Mouse (Mus musculus): ENCODE measurements at regions not wholly inside any gene's neighbourhood (a gene's known extent, or its start where the extent isn't known, plus 50 kb on each side); places are given as distances from the start of the nearest gene placed in this dataset.
"Not testable (repeated sequence)": the region's sequence is repeated elsewhere in the genome, so short reads cannot be mapped to it uniquely, and the experiment has no call there.

GRCm38 (mm10) chr16:84623346-84624085 lies 108.6 kb downstream of the A730009L09Rik start:
- no peaks in the 10 kb centered on the region for H3K4me1 ChIP-seq (replicated peaks; ENCODE audit: control insufficient read depth, insufficient read depth)
- H3K27ac ChIP-seq (replicated peaks), result no peak overlapping the region
- no peak overlapping the region for H3K4me3 ChIP-seq (ENCODE audit: low read depth, low read length)
- no peak overlapping the region for H3K4me2 ChIP-seq (replicated peaks; ENCODE audit: low read depth)
- DNase-seq (ENCODE audit: low spot score) (no peak), ATAC-seq (ENCODE audit: low FRiP score, low TSS enrichment) (no peak)
- WGBS, result 59% methylated on average over 4 of the region's 4 CpGs
- H3K9me3 ChIP-seq (ENCODE audit: control insufficient read depth, low read length), result no peaks in the 10 kb centered on the region
- H3K27me3 ChIP-seq (ENCODE audit: control insufficient read depth, insufficient read depth, low read length), result no peaks in the 10 kb centered on the region
- no peaks in the 10 kb centered on the region for H3K36me3 ChIP-seq (ENCODE audit: control insufficient read depth, insufficient read depth, low read length)
- TF ChIP-seq EP300 (optimal IDR thresholded peaks at IDR 0.05) (no peak), CTCF (IDR thresholded peaks at IDR 0.05; ENCODE audit: low read depth) (no peak)
- no peak overlapping the region for H3K9ac ChIP-seq (ENCODE audit: low read length)

- no peaks in the 10 kb centered on the region for H3K9me3 ChIP-seq (ENCODE audit: control insufficient read depth, low read length)
- H3K27me3 ChIP-seq (ENCODE audit: control insufficient read depth, insufficient read depth, low read length), result no peaks in the 10 kb centered on the region
- ATAC-seq (ENCODE audit: low FRiP score, low TSS enrichment) (no peak), DNase-seq (ENCODE audit: low spot score) (no peak)
- H3K27ac ChIP-seq (replicated peaks), result no peak overlapping the region
- no peak overlapping the region for H3K4me3 ChIP-seq (ENCODE audit: low read depth, low read length)
- TF ChIP-seq EP300 (optimal IDR thresholded peaks at IDR 0.05) (no peak), CTCF (IDR thresholded peaks at IDR 0.05; ENCODE audit: low read depth) (no peak)
- H3K4me1 ChIP-seq (replicated peaks; ENCODE audit: control insufficient read depth, insufficient read depth), result no peaks in the 10 kb centered on the region
- 64% methylated on average over 5 of the region's 5 CpGs for WGBS
- no peaks in the 10 kb centered on the region for H3K36me3 ChIP-seq (ENCODE audit: control insufficient read depth, insufficient read depth, low read length)
- no peak overlapping the region for H3K9ac ChIP-seq (ENCODE audit: low read length)
- H3K4me2 ChIP-seq (replicated peaks; ENCODE audit: low read depth), result no peak overlapping the region
Measured at GRCm38 (mm10) chr16:84624443-84625109, 109.7 kb downstream of the A730009L09Rik start.

GRCm38 (mm10) chr16:84625110-84625722 lies 110.3 kb downstream of the A730009L09Rik start:
- 88% methylated on average over 4 of the region's 4 CpGs for WGBS
- H3K36me3 ChIP-seq (ENCODE audit: control insufficient read depth, insufficient read depth, low read length), result no peaks in the 10 kb centered on the region
- DNase-seq (ENCODE audit: low spot score) (no peak), ATAC-seq (ENCODE audit: low FRiP score, low TSS enrichment) (no peak)
- no peaks in the 10 kb centered on the region for H3K4me1 ChIP-seq (replicated peaks; ENCODE audit: control insufficient read depth, insufficient read depth)
- no peaks in the 10 kb centered on the region for H3K27me3 ChIP-seq (ENCODE audit: control insufficient read depth, insufficient read depth, low read length)
- H3K4me2 ChIP-seq (replicated peaks; ENCODE audit: low read depth), result no peak overlapping the region
- H3K9ac ChIP-seq (ENCODE audit: low read length), result no peak overlapping the region
- H3K27ac ChIP-seq (replicated peaks), result no peak overlapping the region
- H3K4me3 ChIP-seq (ENCODE audit: low read depth, low read length), result no peak overlapping the region
- TF ChIP-seq CTCF (IDR thresholded peaks at IDR 0.05; ENCODE audit: low read depth) (no peak), EP300 (optimal IDR thresholded peaks at IDR 0.05) (no peak)
- no peaks in the 10 kb centered on the region for H3K9me3 ChIP-seq (ENCODE audit: control insufficient read depth, low read length)

GRCm38 (mm10) chr16:84627052-84627451 lies 108.5 kb downstream of the Mrpl39 start:
- 86% methylated on average over 2 of the region's 2 CpGs for WGBS

GRCm38 (mm10) chr16:84629868-84630267 lies 105.7 kb downstream of the Mrpl39 start:
- no peak overlapping the region for H3K4me3 ChIP-seq (ENCODE audit: low read depth, low read length)
- H3K4me1 ChIP-seq (replicated peaks; ENCODE audit: control insufficient read depth, insufficient read depth), result no peaks in the 10 kb centered on the region
- no peak for TF ChIP-seq EP300 (optimal IDR thresholded peaks at IDR 0.05)
- no peak for TF ChIP-seq CTCF (IDR thresholded peaks at IDR 0.05; ENCODE audit: low read depth)
- no peaks in the 10 kb centered on the region for H3K9me3 ChIP-seq (ENCODE audit: control insufficient read depth, low read length)
- H3K27me3 ChIP-seq (ENCODE audit: control insufficient read depth, insufficient read depth, low read length), result no peaks in the 10 kb centered on the region
- H3K36me3 ChIP-seq (ENCODE audit: control insufficient read depth, insufficient read depth, low read length), result no peaks in the 10 kb centered on the region
- H3K4me2 ChIP-seq (replicated peaks; ENCODE audit: low read depth), result no peak overlapping the region
- WGBS, result 55% methylated on average over 1 of the region's 1 CpGs
- H3K9ac ChIP-seq (ENCODE audit: low read length), result no peak overlapping the region
- DNase-seq (ENCODE audit: low spot score) (no peak), ATAC-seq (ENCODE audit: low FRiP score, low TSS enrichment) (no peak)
- no peak overlapping the region for H3K27ac ChIP-seq (replicated peaks)

More at GRCm38 (mm10) chr16:84627052-84627451, 108.5 kb downstream of the Mrpl39 start:
- H3K27me3 ChIP-seq (ENCODE audit: control insufficient read depth, insufficient read depth, low read length), result no peaks in the 10 kb centered on the region
- no peak overlapping the region for H3K4me3 ChIP-seq (ENCODE audit: low read depth, low read length)
- ATAC-seq (ENCODE audit: low FRiP score, low TSS enrichment) (no peak), DNase-seq (ENCODE audit: low spot score) (no peak)
- H3K4me1 ChIP-seq (replicated peaks; ENCODE audit: control insufficient read depth, insufficient read depth), result no peaks in the 10 kb centered on the region
- H3K4me2 ChIP-seq (replicated peaks; ENCODE audit: low read depth), result no peak overlapping the region
- H3K9me3 ChIP-seq (ENCODE audit: control insufficient read depth, low read length), result no peaks in the 10 kb centered on the region
- H3K9ac ChIP-seq (ENCODE audit: low read length), result no peak overlapping the region
- TF ChIP-seq EP300 (optimal IDR thresholded peaks at IDR 0.05) (no peak), CTCF (IDR thresholded peaks at IDR 0.05; ENCODE audit: low read depth) (no peak)
- no peaks in the 10 kb centered on the region for H3K36me3 ChIP-seq (ENCODE audit: control insufficient read depth, insufficient read depth, low read length)
- H3K27ac ChIP-seq (replicated peaks), result no peak overlapping the region

GRCm38 (mm10) chr16:84644446-84644845 lies 91.1 kb downstream of the Mrpl39 start:
- H3K27ac ChIP-seq (replicated peaks); H3K4me2 ChIP-seq (replicated peaks; ENCODE audit: low read depth); H3K9ac ChIP-seq (ENCODE audit: low read length); H3K9me3 ChIP-seq (ENCODE audit: control insufficient read depth, low read length); ATAC-seq (ENCODE audit: low FRiP score, low TSS enrichment); H3K4me3 ChIP-seq (ENCODE audit: low read depth, low read length); DNase-seq (ENCODE audit: low spot score); H3K36me3 ChIP-seq (ENCODE audit: control insufficient read depth, insufficient read depth, low read length); H3K27me3 ChIP-seq (ENCODE audit: control insufficient read depth, insufficient read depth, low read length); H3K4me1 ChIP-seq (replicated peaks; ENCODE audit: control insufficient read depth, insufficient read depth): not testable (repeated sequence)
- WGBS, result 85% methylated on average over 1 of the region's 1 CpGs

Measured in stomach, postnatal 0 days (tissue).